Mouse (Mus musculus) erythroblast, embryonic 14.5 days (primary cell): ENCODE data around the gene Ern1.

Source experiments
- GATA1 ChIP-seq: IDR thresholded peaks from 2 replicates; pipeline ENCODE4 v1.6.1; 2012; ENCODE audit warnings: low read length, inconsistent platforms, mixed read lengths
- TAL1 ChIP-seq: IDR thresholded peaks from 3 replicates; pipeline ENCODE4 v1.6.1; 2012; ENCODE audit warnings: low read length, inconsistent platforms, mixed read lengths

- TF ChIP-seq TAL1 (no peak), GATA1 (no peak)
These were observed 39.6 kb upstream of the Ern1 start for GRCm38 (mm10) chr11:106527147-106527821.
